Mouse (Mus musculus) forebrain, postnatal 0 days (tissue): Measurements from ENCODE around the gene Myh9. TPM values are rescaled to one million over a fixed set of nuclear protein-coding genes. Genes with fewer than 3 reads are reported as not detected.

Experiments
- ATAC-seq: fragments of 200-750 bp; cut with Nextera tagmentation; 2 replicates; pipeline ENCODE4 v1.8.0; 2017; ENCODE audit warnings: mild to moderate bottlenecking, moderate library complexity
- DNase-seq: peaks from one replicate; pipeline ENCODE4 v3.0.0-alpha.2; 2015
- H3K27ac ChIP-seq: fragments of 300-500 bp; sonication (generic); 2 replicates; pipeline ENCODE4 v1.5.1; 2014; ENCODE audit warnings: low read depth, mild to moderate bottlenecking, antibody characterized with exemption, low read length, moderate library complexity, mixed read lengths
- H3K27me3 ChIP-seq: fragments of 300-500 bp; sonication (generic); 2 replicates; pipeline ENCODE4 v1.6.1; 2014; ENCODE audit warnings: mild to moderate bottlenecking, low read length, mixed read lengths; ENCODE audit not compliant: insufficient read depth
- H3K36me3 ChIP-seq: fragments of 300-500 bp; sonication (generic); 2 replicates; pipeline ENCODE4 v1.6.1; 2014; ENCODE audit warnings: mild to moderate bottlenecking, moderate library complexity; ENCODE audit not compliant: insufficient read depth
- H3K4me1 ChIP-seq: fragments of 300-500 bp; sonication (generic); 2 replicates; pipeline ENCODE4 v1.6.1; 2014; ENCODE audit warnings: antibody characterized with exemption; ENCODE audit not compliant: insufficient read depth
- H3K4me2 ChIP-seq: fragments of 300-500 bp; sonication (generic); 2 replicates; pipeline ENCODE4 v1.6.1; 2014; ENCODE audit warnings: low read depth, mild to moderate bottlenecking, moderate library complexity
- H3K4me3 ChIP-seq: fragments of 300-500 bp; sonication (generic); 2 replicates; pipeline ENCODE4 v1.5.1; 2014; ENCODE audit warnings: low read depth, low read length, mixed read lengths
- H3K9ac ChIP-seq: fragments of 300-500 bp; sonication (generic); 2 replicates; pipeline ENCODE4 v1.6.1; 2014; ENCODE audit warnings: mild to moderate bottlenecking
- H3K9me3 ChIP-seq: fragments of 300-500 bp; sonication (generic); 2 replicates; pipeline ENCODE4 v1.6.1; 2016; ENCODE audit warnings: low read length
- CTCF ChIP-seq: sonication (generic); IDR thresholded peaks from 2 replicates; pipeline ENCODE4 v1.5.1; 2016; ENCODE audit warnings: antibody characterized with exemption, control low read depth, low read depth
- WGBS: fragments of 180-500 bp; shearing (Covaris S2); extraction: QIAGEN DNeasy Blood & Tissue Kit; methylation state at CpG from one replicate; pipeline ENCODE4 v1.1.7; 2014; 5-methylcytosine and 5-hydroxymethylcytosine counted together
- polyA plus RNA-seq: library from polyadenylated mRNA; unstranded; fragments of >200 nt; fragmentation: Nextera tagmentation; extraction: Ambion mirVana; gene quantifications from 2 replicates; pipeline ENCODE4 v1.2.1, GENCODE M21; 2015
- total RNA-seq: library from RNA; depleted of rRNA; stranded (reverse); fragments of >200 nt; gene quantifications from 2 replicates; pipeline ENCODE4 v1.2.3, GENCODE M21; 2014

Myh9 gene
- total and polyA plus RNA-seq, 2 experiments from 2014 or later, result 7.2 to 35.2 TPM

GRCm38 (mm10) chr15:77794138-77794907 lies 47.7 kb downstream of the Myh9 start:
- Histone ChIP-seq H3K36me3 (peaks cover 32% of the 10 kb centered on the region), H3K4me2 (no peak overlapping the region), H3K4me3 (no peak overlapping the region), H3K4me1 (no peaks in the 10 kb centered on the region), H3K27me3 (no peaks in the 10 kb centered on the region), H3K9me3 (no peaks in the 10 kb centered on the region), H3K27ac (no peak overlapping the region), H3K9ac (no peak overlapping the region)
- DNase-seq (no peak), ATAC-seq (no peak)
- TF ChIP-seq CTCF, result no peak
- 92% methylated on average over 13 of the region's 13 CpGs for WGBS

- Histone ChIP-seq H3K36me3 (peaks cover 40% of the 10 kb centered on the region), H3K27me3 (no peaks in the 10 kb centered on the region), H3K27ac (no peak overlapping the region), H3K9me3 (no peaks in the 10 kb centered on the region), H3K4me2 (no peak overlapping the region), H3K4me3 (no peak overlapping the region), H3K4me1 (no peaks in the 10 kb centered on the region), H3K9ac (no peak overlapping the region)
- no peak for DNase-seq
- WGBS, result 92% methylated on average over 7 of the region's 7 CpGs
- no peak for ATAC-seq
- TF ChIP-seq CTCF, result no peak
These were observed 48.4 kb downstream of the Myh9 start for GRCm38 (mm10) chr15:77793554-77793953.

GRCm38 (mm10) chr15:77793094-77793493 lies 48.9 kb downstream of the Myh9 start:
- no peak for TF ChIP-seq CTCF
- H3K9me3 ChIP-seq, result no peaks in the 10 kb centered on the region
- H3K4me1 ChIP-seq, result no peaks in the 10 kb centered on the region
- 91% methylated on average over 4 of the region's 4 CpGs for WGBS
- peaks cover 44% of the 10 kb centered on the region for H3K36me3 ChIP-seq
- DNase-seq (no peak), ATAC-seq (no peak)
- no peak overlapping the region for H3K4me3 ChIP-seq
- no peak overlapping the region for H3K4me2 ChIP-seq
- no peaks in the 10 kb centered on the region for H3K27me3 ChIP-seq
- H3K9ac ChIP-seq, result no peak overlapping the region
- no peak overlapping the region for H3K27ac ChIP-seq

GRCm38 (mm10) chr15:77792056-77792455 lies 49.9 kb downstream of the Myh9 start:
- Histone ChIP-seq H3K9ac (no peak overlapping the region), H3K9me3 (no peaks in the 10 kb centered on the region), H3K36me3 (peaks cover 48% of the 10 kb centered on the region), H3K27me3 (no peaks in the 10 kb centered on the region), H3K4me3 (no peak overlapping the region), H3K4me1 (no peaks in the 10 kb centered on the region), H3K27ac (no peak overlapping the region), H3K4me2 (no peak overlapping the region)
- no peak for DNase-seq
- 68% methylated on average over 9 of the region's 9 CpGs for WGBS
- TF ChIP-seq CTCF, result no peak
- ATAC-seq, result no peak

GRCm38 (mm10) chr15:77790656-77791405 lies 51.1 kb downstream of the Myh9 start:
- H3K4me2 ChIP-seq, result no peak overlapping the region
- no peak overlapping the region for H3K4me3 ChIP-seq
- no peak for ATAC-seq
- no peaks in the 10 kb centered on the region for H3K27me3 ChIP-seq
- peaks cover 59% of the 10 kb centered on the region for H3K36me3 ChIP-seq
- WGBS, result 85% methylated on average over 21 of the region's 21 CpGs
- H3K4me1 ChIP-seq, result no peaks in the 10 kb centered on the region
- H3K9ac ChIP-seq, result no peak overlapping the region
- no peak for TF ChIP-seq CTCF
- H3K27ac ChIP-seq, result no peak overlapping the region
- no peaks in the 10 kb centered on the region for H3K9me3 ChIP-seq
- no peak for DNase-seq

- Histone ChIP-seq H3K27ac (no peak overlapping the region), H3K9ac (no peak overlapping the region), H3K4me2 (no peak overlapping the region), H3K27me3 (no peaks in the 10 kb centered on the region), H3K9me3 (no peaks in the 10 kb centered on the region), H3K4me1 (no peaks in the 10 kb centered on the region), H3K4me3 (no peak overlapping the region), H3K36me3 (peaks cover 71% of the 10 kb centered on the region)
- 83% methylated on average over 3 of the region's 3 CpGs for WGBS
- TF ChIP-seq CTCF, result no peak
- ATAC-seq (no peak), DNase-seq (no peak)
These were observed 52.8 kb downstream of the Myh9 start for GRCm38 (mm10) chr15:77789186-77789585.

- H3K27ac ChIP-seq, result no peak overlapping the region
- 66% methylated on average over 6 of the region's 6 CpGs for WGBS
- no peaks in the 10 kb centered on the region for H3K27me3 ChIP-seq
- H3K4me2 ChIP-seq, result no peak overlapping the region
- no peaks in the 10 kb centered on the region for H3K4me1 ChIP-seq
- peak; percentile 33 for DNase-seq
- peaks cover 74% of the 10 kb centered on the region for H3K36me3 ChIP-seq
- TF ChIP-seq CTCF, result no peak
- H3K9me3 ChIP-seq, result no peaks in the 10 kb centered on the region
- peak; percentile 70 for ATAC-seq
- H3K4me3 ChIP-seq, result no peak overlapping the region
- no peak overlapping the region for H3K9ac ChIP-seq
These were observed 53.6 kb downstream of the Myh9 start for GRCm38 (mm10) chr15:77788356-77788755.
